Comparison of ENCODE assay signal across 9 mouse cellular contexts in genomic region chr15:77149551-77149950, GRCm38 (mm10).
DNase-seq lines count a peak whose midpoint lies in the region; ATAC-seq lines count a peak whose summit lies in the region.
"Had no signal": no experiment of that assay in that cellular context is flagged by ENCODE, and none has a peak within 500 bp of the region (broad histone marks: within the 10 kb centered on the region; RNA-seq: fewer than 3 reads in every experiment).

No protein-coding gene starts in this region.

- H3K9ac ChIP-seq in forebrain, embryonic 13.5 days: peak overlapping the region; percentile 81
- H3K9ac ChIP-seq in liver, embryonic 15.5 days: no peak overlapping the region

- H3K4me1 ChIP-seq in heart, embryonic 10.5 days: peaks cover 67% of the 10 kb centered on the region
- peaks cover 68% of the 10 kb centered on the region for H3K4me1 ChIP-seq in forebrain, embryonic 13.5 days
- H3K4me1 ChIP-seq in liver, embryonic 15.5 days (replicated peaks): peaks cover 10% of the 10 kb centered on the region

- H3K27me3 ChIP-seq in heart, embryonic 10.5 days (ENCODE audit: insufficient read depth, poor library complexity, severe bottlenecking): no peaks in the 10 kb centered on the region
- no peaks in the 10 kb centered on the region for H3K27me3 ChIP-seq in forebrain, embryonic 13.5 days
- H3K27me3 ChIP-seq in liver, embryonic 15.5 days: peaks cover 10% of the 10 kb centered on the region; the same call in 1 of the 2 replicates

- no peak for DNase-seq in heart, embryonic 10.5 days (ENCODE audit: low spot score)
- DNase-seq in heart, postnatal 36 days: no peak
- DNase-seq in 3T3-L1 (ENCODE audit: low read depth, low spot score): peak; percentile 52
- DNase-seq in yolk sac, embryonic 10.5 days (ENCODE audit: low spot score): no peak
- DNase-seq in ovary, adult 18-20 months (ENCODE audit: low spot score): no peak
- DNase-seq in urinary bladder, adult 18-20 months (ENCODE audit: low spot score in 2 of 2): no peak
- DNase-seq: thymus, postnatal 14 days had no signal

- no peak for ATAC-seq in forebrain, embryonic 13.5 days
- ATAC-seq in liver, embryonic 15.5 days (ENCODE audit: insufficient read depth): no peak

- 70% methylated on average over 3 of the region's 3 CpGs for WGBS in heart, embryonic 10.5 days
- 77% methylated on average over 3 of the region's 3 CpGs for WGBS in forebrain, embryonic 13.5 days
- 17% methylated on average over 3 of the region's 3 CpGs for WGBS in liver, embryonic 15.5 days (ENCODE audit: insufficient replicate concordance)

- H3K4me3 ChIP-seq in heart, embryonic 10.5 days: peak overlapping the region; percentile 65; the same call in 1 of the 2 replicates
- peak overlapping the region; percentile 60 for H3K4me3 ChIP-seq in forebrain, embryonic 13.5 days
- no peak overlapping the region for H3K4me3 ChIP-seq in liver, embryonic 15.5 days (replicated peaks)

- H3K27ac ChIP-seq in heart, embryonic 10.5 days: peak overlapping the region; percentile 89; the same call in 1 of the 2 replicates
- peak overlapping the region; percentile 91; the same call in 1 of the 2 replicates for H3K27ac ChIP-seq in forebrain, embryonic 13.5 days
- H3K27ac ChIP-seq in liver, embryonic 15.5 days (replicated peaks): no peak overlapping the region; the same call in 1 of the 2 replicates

- intact Hi-C loops in heart, postnatal 36 days (cut with DNase I): loop anchor here (2.0 to 5.0 kb wide), 3 partner anchors 62 to 208 kb away; no protein-coding TSS in a partner anchor

- no peaks in the 10 kb centered on the region for H3K9me3 ChIP-seq in heart, embryonic 10.5 days
- no peaks in the 10 kb centered on the region for H3K9me3 ChIP-seq in forebrain, embryonic 13.5 days (replicated peaks)
- no peaks in the 10 kb centered on the region for H3K9me3 ChIP-seq in liver, embryonic 15.5 days (replicated peaks)

- peak overlapping the region; percentile 81 for H3K4me2 ChIP-seq in forebrain, embryonic 13.5 days
- peak overlapping the region; percentile 25; the same call in 1 of the 2 replicates for H3K4me2 ChIP-seq in liver, embryonic 15.5 days

- H3K36me3 ChIP-seq in heart, embryonic 10.5 days: peaks cover 4% of the 10 kb centered on the region; the same call in 1 of the 2 replicates
- peaks cover 6% of the 10 kb centered on the region; the same call in 1 of the 2 replicates for H3K36me3 ChIP-seq in forebrain, embryonic 13.5 days (ENCODE audit: poor library complexity, severe bottlenecking)
- no peaks in the 10 kb centered on the region for H3K36me3 ChIP-seq in liver, embryonic 15.5 days (replicated peaks)
